Mouse (Mus musculus) spleen, adult 2 months (tissue): ENCODE results near the gene Slc19a3.

Experiments used
- CTCF ChIP-seq: fragments of 200-500 bp; IDR thresholded peaks from 2 replicates; pipeline ENCODE4 v1.5.1; 2011; ENCODE audit warnings: mild to moderate bottlenecking, inconsistent platforms; ENCODE audit not compliant: insufficient read depth, insufficient read length, insufficient replicate concordance; ENCODE audit errors: extremely low read depth
- POLR2A ChIP-seq: fragments of 200-500 bp; IDR thresholded peaks from 2 replicates; pipeline ENCODE4 v1.6.1; 2011; ENCODE audit warnings: low read depth, low read length, inconsistent platforms

- TF ChIP-seq POLR2A (no peak), CTCF (no peak)
These were observed 38.8 kb upstream of the Slc19a3 start for GRCm38 (mm10) chr1:83077016-83077415.
